Comparison of ENCODE assay signal across 14 mouse cellular contexts in genomic region chr4:32510940-32511339, GRCm38 (mm10).
"Had no signal": no experiment of that assay in that cellular context is flagged by ENCODE, and none has a peak within 500 bp of the region (broad histone marks: within the 10 kb centered on the region; RNA-seq: fewer than 3 reads in every experiment).

No protein-coding gene starts in this region.

- H3K9me3 ChIP-seq: limb, embryonic 12.5 days; liver, embryonic 13.5 days; megakaryocyte, embryonic 14.5 days; midbrain, embryonic 12.5 days had no signal

- H3K4me3 ChIP-seq: layer of hippocampus, adult 2 months; limb, embryonic 12.5 days; liver, embryonic 13.5 days; megakaryocyte, embryonic 14.5 days; midbrain, embryonic 12.5 days had no signal

- H3K4me2 ChIP-seq: limb, embryonic 12.5 days; liver, embryonic 13.5 days; midbrain, embryonic 12.5 days had no signal

- ATAC-seq: liver, postnatal 0 days; midbrain, embryonic 16.5 days had no signal

- H3K27ac ChIP-seq: layer of hippocampus, adult 2 months; liver, embryonic 13.5 days; macrophage; midbrain, embryonic 12.5 days; stomach, postnatal 0 days had no signal

- H3K27me3 ChIP-seq: limb, embryonic 12.5 days; liver, embryonic 13.5 days; midbrain, embryonic 12.5 days had no signal

- H3K9ac ChIP-seq: limb, embryonic 12.5 days; liver, embryonic 13.5 days; liver, postnatal 0 days; midbrain, embryonic 12.5 days had no signal

- H3K36me3 ChIP-seq: limb, embryonic 12.5 days; liver, embryonic 13.5 days; midbrain, embryonic 12.5 days had no signal

- DNase-seq: kidney, postnatal 10 days; kidney, postnatal 4 days; liver; liver, embryonic 13.5 days; liver, postnatal 0 days; lung, postnatal 14 days; thymus, postnatal 4 days had no signal
